Mouse (Mus musculus) adrenal gland, adult 2 months (tissue): ENCODE data around the gene Zfhx3. TPM values are rescaled to one million over a fixed set of nuclear protein-coding genes. Genes with fewer than 3 reads are reported as not detected.

Source experiments
- DNase-seq: peaks from one replicate; pipeline ENCODE4 v3.0.0; 2021
- polyA plus RNA-seq: library from polyadenylated mRNA; depleted of rRNA; stranded (reverse); fragments of >200 nt; gene quantifications from 2 replicates; pipeline ENCODE4 v1.2.3, GENCODE M21; 2012
- total RNA-seq, 2 experiments: library from RNA; stranded (reverse); gene quantifications; 2 replicates each; pipeline ENCODE4 v1.2.3; 2021

Zfhx3 gene
- total and polyA plus RNA-seq, 3 experiments = 12.9 to 45.1 (median 34.3) TPM

GRCm38 (mm10) chr8:108930635-108931034 lies 988.2 kb downstream of the Zfhx3 start:
- no peak for DNase-seq

- DNase-seq = no peak
Observed at GRCm38 (mm10) chr8:108931837-108932236, 989.4 kb downstream of the Zfhx3 start.

GRCm38 (mm10) chr8:108932729-108933128 lies 990.3 kb downstream of the Zfhx3 start:
- DNase-seq = no peak

GRCm38 (mm10) chr8:108935834-108936694 lies 993.6 kb downstream of the Zfhx3 start:
- DNase-seq = no peak

- DNase-seq = no peak
Observed at GRCm38 (mm10) chr8:108936695-108937448, 994.4 kb downstream of the Zfhx3 start.

GRCm38 (mm10) chr8:108937904-108938455 lies 995.5 kb downstream of the Zfhx3 start:
- no peak for DNase-seq

- no peak for DNase-seq
Observed at GRCm38 (mm10) chr8:108942686-108943085, 1000.2 kb downstream of the Zfhx3 start.

GRCm38 (mm10) chr8:108943132-108943531 lies 1000.7 kb downstream of the Zfhx3 start:
- no peak for DNase-seq

- no peak for DNase-seq
Observed at GRCm38 (mm10) chr8:108944312-108944711, 1001.9 kb downstream of the Zfhx3 start.

- DNase-seq = no peak
Observed at GRCm38 (mm10) chr8:108950311-108950710, 1007.9 kb downstream of the Zfhx3 start.

- DNase-seq = no peak
Observed at GRCm38 (mm10) chr8:108951560-108951959, 1009.1 kb downstream of the Zfhx3 start.

- DNase-seq = no peak
Observed at GRCm38 (mm10) chr8:108956416-108956815, 1014.0 kb downstream of the Zfhx3 start.

GRCm38 (mm10) chr8:108962516-108962915 lies 1020.1 kb downstream of the Zfhx3 start:
- no peak for DNase-seq

GRCm38 (mm10) chr8:108963181-108963580 lies 1020.7 kb downstream of the Zfhx3 start:
- DNase-seq = no peak

GRCm38 (mm10) chr8:108966041-108966440 lies 1023.6 kb downstream of the Zfhx3 start:
- DNase-seq = no peak

GRCm38 (mm10) chr8:108973639-108974325 lies 1031.3 kb downstream of the Zfhx3 start:
- no peak for DNase-seq

GRCm38 (mm10) chr8:108977693-108978361 lies 1035.4 kb downstream of the Zfhx3 start:
- DNase-seq = no peak

GRCm38 (mm10) chr8:108978362-108978750 lies 1035.9 kb downstream of the Zfhx3 start:
- DNase-seq = no peak

- DNase-seq = no peak
Observed at GRCm38 (mm10) chr8:108984904-108985303, 1042.5 kb downstream of the Zfhx3 start.

GRCm38 (mm10) chr8:108989841-108990240 lies 1047.4 kb downstream of the Zfhx3 start:
- DNase-seq = no peak

- DNase-seq = no peak
Observed at GRCm38 (mm10) chr8:108990537-108990936, 1048.1 kb downstream of the Zfhx3 start.

- no peak for DNase-seq
Observed at GRCm38 (mm10) chr8:108991395-108991794, 1049.0 kb downstream of the Zfhx3 start.
